Mouse (Mus musculus) CH12F3 (cell line): Measurements from ENCODE around the gene Csrnp2.
"Not testable (repeated sequence)": the region's sequence is repeated elsewhere in the genome, so short reads cannot be mapped to it uniquely, and the experiment has no call there.

ENCODE experiments used
- in situ Hi-C: fragments of 300-500 bp; cut with MboI; formaldehyde crosslinking; loops from 2 replicates; pipeline ENCODE4 v1.14.3; 2020; ENCODE audit warnings: low sequenced_read_pairs

Gene Csrnp2

DNA sequence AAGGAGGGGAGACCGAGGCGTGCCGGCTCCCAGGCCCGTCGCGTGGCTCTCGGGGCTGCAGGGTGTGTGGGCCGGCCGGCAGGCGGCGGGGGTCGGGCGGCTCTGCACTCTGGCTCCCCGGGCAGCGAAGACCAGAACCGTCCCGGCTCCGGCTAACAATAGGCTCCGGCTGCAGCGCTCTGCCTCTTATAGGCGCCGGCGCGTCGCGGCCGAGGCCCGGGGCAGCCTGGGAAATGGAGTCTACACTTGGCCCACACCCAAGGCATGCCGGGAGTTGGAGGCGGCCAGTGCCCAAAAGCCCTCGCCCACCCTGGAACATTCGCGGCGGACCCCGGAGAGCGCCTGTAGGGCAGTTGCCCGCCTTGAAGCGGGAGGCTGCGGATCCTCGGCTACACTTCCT, at the start of gene Csrnp2:
Csrnp2 (minus strand) TSS at position 387 of the 400 bp plus-strand sequence.
- in situ Hi-C loops, result no loop called here

- in situ Hi-C loops, result loop anchor here (25.0 kb wide), 1 partner anchor 144 kb away; the partner anchor contains the start of gene Cela1
These were observed 48.4 kb upstream of the Csrnp2 start for GRCm38 (mm10) chr15:100543651-100544030.

GRCm38 (mm10) chr15:100542876-100543650, 47.8 kb upstream of the Csrnp2 start:
- in situ Hi-C loops, result loop anchor here (25.0 kb wide), 1 partner anchor 144 kb away; the partner anchor contains the start of gene Cela1

- in situ Hi-C loops, result loop anchor here (25.0 kb wide), 1 partner anchor 146 kb away; the partner anchor contains the start of gene Cela1
These were observed 46.1 kb upstream of the Csrnp2 start for GRCm38 (mm10) chr15:100541426-100541825.

GRCm38 (mm10) chr15:100541001-100541400, 45.7 kb upstream of the Csrnp2 start:
- in situ Hi-C loops, result loop anchor here (25.0 kb wide), 1 partner anchor 146 kb away; the partner anchor contains the start of gene Cela1

DNA sequence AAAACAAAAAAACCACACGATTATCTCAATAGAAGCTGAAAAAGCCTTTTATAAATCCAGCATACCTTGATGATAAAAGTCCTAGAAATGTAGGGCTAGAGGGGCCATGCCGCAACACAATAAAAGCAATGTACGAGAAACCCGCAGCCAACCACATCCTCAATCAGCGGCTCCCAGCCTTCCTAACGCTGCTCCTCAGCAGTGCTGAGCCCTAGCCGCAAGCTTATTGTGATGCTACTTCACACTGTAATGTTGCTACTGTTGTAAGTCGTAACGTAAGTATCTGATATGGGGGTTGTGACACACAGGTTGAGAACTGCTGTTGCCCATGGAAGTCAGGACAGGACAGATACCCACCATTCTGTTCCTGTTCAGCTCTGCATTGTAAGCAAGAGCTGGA, 44.1 kb upstream of the Csrnp2 start:
- in situ Hi-C loops, result loop anchor here (25.0 kb wide), 1 partner anchor 148 kb away; the partner anchor contains the start of gene Cela1

GRCm38 (mm10) chr15:100537913-100538312, 42.6 kb upstream of the Csrnp2 start:
- in situ Hi-C loops, result loop anchor here (25.0 kb wide), 1 partner anchor 149 kb away; the partner anchor contains the start of gene Cela1

- in situ Hi-C loops, result loop anchor here (25.0 kb wide), 1 partner anchor 159 kb away; the partner anchor contains the start of gene Cela1
These were observed 32.6 kb upstream of the Csrnp2 start for GRCm38 (mm10) chr15:100527900-100528299.

DNA sequence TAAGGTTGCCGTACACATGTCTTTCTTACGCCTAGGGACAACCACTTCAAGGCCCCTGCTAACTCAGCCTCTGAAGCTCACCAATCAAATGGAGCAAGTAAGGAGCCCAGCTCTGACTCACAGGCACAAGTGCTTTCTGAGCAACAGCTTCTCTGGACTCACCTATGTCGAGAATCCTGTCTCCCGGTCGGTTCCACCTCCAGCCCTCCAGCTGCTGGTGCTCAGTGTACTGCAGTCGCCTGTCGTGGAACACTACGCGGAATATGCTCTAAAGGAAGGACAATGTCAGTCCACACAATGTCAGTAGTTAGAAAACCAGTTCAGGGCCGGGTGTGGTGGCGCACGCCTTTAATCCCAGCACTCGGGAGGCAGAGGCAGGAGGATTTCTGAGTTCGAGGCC, 30.1 kb upstream of the Csrnp2 start:
- in situ Hi-C loops, result loop anchor here (25.0 kb wide), 1 partner anchor 162 kb away; the partner anchor contains the start of gene Cela1

GRCm38 (mm10) chr15:100520306-100520705, 25.0 kb upstream of the Csrnp2 start:
- in situ Hi-C loops, result no loop called here

DNA sequence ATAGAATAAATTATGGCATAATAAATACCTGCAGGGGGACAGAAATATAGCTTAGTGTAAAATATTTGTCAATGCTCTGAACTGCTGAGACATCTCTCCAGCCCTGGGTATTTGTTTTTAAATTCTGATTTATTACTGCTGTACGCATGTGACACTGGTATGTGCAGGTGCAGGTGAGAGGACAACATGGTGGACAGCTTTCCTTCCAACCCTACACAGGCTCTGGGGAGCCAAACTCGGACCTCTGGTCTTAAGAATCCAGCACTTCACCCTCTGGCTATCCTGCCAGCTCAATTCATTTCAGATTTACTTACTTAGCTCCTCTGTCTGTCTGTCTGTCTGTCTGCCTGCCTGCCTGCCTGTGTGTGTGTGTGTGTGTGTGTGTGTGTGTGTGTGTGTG, 19.8 kb upstream of the Csrnp2 start:
- in situ Hi-C loops, result no loop called here

GRCm38 (mm10) chr15:100513387-100513786, 18.1 kb upstream of the Csrnp2 start:
- in situ Hi-C loops, result no loop called here

GRCm38 (mm10) chr15:100510072-100510471, 14.8 kb upstream of the Csrnp2 start:
- in situ Hi-C loops, result no loop called here

- in situ Hi-C loops, result no loop called here
These were observed 13.3 kb upstream of the Csrnp2 start for GRCm38 (mm10) chr15:100508454-100509167.

DNA sequence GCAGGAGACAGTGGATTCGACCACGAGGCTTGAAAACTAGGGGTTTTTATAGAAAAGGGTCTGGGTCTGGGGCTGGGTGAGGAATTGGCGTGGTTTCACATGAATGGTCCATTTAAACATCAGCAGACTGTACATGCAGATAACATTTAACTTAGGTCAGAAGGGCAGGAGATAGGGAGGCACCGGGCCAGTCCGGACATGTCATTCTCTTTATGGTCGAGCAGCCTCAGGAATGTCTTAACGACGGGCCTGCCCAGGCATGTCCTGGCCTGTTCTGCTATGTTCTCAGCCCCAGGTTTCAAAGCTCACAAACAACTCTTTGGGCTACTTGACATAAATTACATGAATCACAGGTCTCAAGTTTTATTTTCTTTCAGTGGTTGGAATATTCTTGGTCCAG, 4.2 kb upstream of the Csrnp2 start:
- in situ Hi-C loops, result not testable (repeated sequence)

DNA sequence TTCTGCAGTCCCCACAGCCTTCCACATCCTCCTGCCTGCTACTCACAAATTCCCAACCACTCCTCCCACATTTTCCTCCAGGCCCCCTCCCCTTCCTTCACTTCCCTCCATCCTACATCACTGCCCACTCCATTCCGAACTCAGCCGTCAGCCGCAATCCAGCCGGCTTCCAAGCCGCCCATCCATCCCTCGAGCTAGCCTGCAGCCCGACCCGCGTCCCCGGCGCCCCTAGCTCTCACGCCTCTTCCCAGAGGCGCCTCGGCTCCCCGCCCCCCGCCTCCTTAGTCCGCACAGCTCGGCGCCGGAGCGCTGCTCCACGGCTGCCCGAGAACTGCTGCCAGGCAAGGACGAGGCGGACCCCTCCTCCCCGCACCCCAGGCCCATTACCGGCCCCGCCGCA, 641 bp downstream of the Csrnp2 start:
- in situ Hi-C loops, result no loop called here

DNA sequence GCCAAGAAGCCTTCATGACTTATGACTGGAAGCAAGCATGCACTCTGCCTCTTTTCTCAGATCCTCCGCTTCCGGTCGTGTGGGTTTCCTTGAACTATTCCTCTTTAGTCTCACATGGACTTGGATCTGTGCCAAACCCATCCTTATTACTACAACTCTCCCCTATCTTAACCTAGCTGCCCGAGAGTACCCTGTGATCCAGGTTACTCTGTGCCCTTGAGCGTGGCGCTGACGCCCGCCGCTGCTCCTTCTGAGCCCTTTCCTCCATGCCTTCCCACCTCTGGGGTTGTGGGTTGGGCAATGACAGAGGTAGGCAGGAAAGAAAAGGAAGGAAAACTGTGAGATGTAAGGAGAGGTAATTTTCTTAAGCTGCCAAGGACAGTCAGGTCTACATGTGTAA, 3.3 kb downstream of the Csrnp2 start:
- in situ Hi-C loops, result no loop called here

- in situ Hi-C loops, result no loop called here
These were observed 6.0 kb downstream of the Csrnp2 start for GRCm38 (mm10) chr15:100489263-100489662.

DNA sequence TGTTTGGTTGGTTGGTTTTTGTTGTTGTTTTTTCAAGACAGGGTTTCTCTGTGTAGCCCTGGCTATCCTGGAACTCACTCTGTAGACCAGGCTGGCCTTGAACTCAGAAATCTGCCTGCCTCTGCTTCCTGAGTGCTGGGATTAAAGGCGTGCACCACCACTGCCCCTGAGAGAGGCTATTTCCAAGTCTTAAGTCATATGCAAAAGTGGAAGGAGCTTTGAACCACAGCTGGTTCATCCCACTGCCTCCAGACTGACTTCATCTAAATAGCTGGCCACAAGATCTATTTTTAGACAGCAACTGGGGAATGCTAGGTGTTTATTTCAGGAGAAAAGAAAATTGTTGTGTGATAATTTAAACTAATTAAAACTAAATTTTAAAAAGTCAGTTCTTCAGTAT, 7.0 kb downstream of the Csrnp2 start:
- in situ Hi-C loops, result not testable (repeated sequence)

GRCm38 (mm10) chr15:100487050-100487449, 8.2 kb downstream of the Csrnp2 start:
- in situ Hi-C loops, result no loop called here

DNA sequence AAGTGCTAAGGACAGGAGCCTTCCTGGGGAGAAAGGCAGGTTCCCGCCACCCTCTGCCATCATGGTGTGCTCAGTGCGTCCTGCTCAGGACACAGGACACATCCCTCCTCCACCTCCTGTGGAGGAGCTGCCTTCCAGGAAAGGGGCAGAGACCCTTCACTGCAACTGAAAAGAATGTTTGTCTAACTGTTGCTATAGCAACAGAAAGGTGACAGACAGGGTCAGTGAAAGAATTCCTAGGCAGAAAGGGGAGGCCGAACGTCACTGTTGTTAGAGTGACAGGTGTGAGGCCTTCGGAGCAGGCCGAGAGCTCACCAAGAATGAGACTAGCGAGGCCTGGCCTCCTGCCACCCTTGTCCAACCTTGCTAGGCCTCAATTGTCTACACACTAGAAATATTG, 8.8 kb downstream of the Csrnp2 start:
- in situ Hi-C loops, result no loop called here

DNA sequence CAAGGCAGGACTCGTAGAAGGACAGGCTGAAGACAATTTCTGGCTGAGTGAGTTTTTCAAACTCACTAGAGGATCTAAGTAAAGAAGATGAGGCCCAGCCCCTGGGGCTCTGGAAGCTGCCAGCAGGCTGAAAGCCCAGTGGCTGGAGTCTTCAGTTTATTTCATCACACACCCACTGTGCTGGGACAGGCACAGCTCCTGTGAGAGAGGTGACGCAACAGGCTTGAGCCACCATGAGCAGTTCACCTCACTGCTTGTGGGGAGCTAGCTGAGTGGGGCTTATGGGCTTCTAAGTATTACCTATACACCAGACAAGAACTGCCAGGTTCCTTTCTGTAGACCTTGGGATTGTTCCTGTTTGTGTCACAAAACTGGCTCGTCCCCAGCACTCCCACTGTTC, 9.7 kb downstream of the Csrnp2 start:
- in situ Hi-C loops, result no loop called here
